Mouse (Mus musculus) embryonic facial prominence, embryonic 11.5 days (tissue): ENCODE results near the gene Mei1. TPM values are rescaled to one million over a fixed set of nuclear protein-coding genes. Genes with fewer than 3 reads are reported as not detected.

Experiments
- ATAC-seq: fragments of 200-750 bp; cut with Nextera tagmentation; replicated peaks from 2 replicates; pipeline ENCODE4 v1.8.0; 2017; ENCODE audit warnings: low read depth; ENCODE audit not compliant: insufficient number of reproducible peaks, low FRiP score, low TSS enrichment
- DNase-seq: peaks from one replicate; pipeline ENCODE4 v3.0.0-alpha.2; 2015; ENCODE audit warnings: low spot score
- H3K27ac ChIP-seq: fragments of 300-500 bp; sonication (generic); replicated peaks from 2 replicates; pipeline ENCODE4 v1.5.1; 2014; ENCODE audit warnings: mild to moderate bottlenecking, low read depth, low read length, control low read depth
- H3K27me3 ChIP-seq: fragments of 300-500 bp; sonication (generic); 2 replicates; pipeline ENCODE4 v1.6.1; 2014; ENCODE audit warnings: mild to moderate bottlenecking, low read length, moderate library complexity, mixed read lengths; ENCODE audit not compliant: control insufficient read depth, insufficient read depth
- H3K36me3 ChIP-seq: fragments of 300-500 bp; sonication (generic); replicated peaks from 2 replicates; pipeline ENCODE4 v1.6.1; 2014; ENCODE audit warnings: low read depth, mild to moderate bottlenecking, low read length, moderate library complexity, mixed read lengths; ENCODE audit not compliant: control insufficient read depth, insufficient read depth
- H3K4me1 ChIP-seq: fragments of 300-500 bp; sonication (generic); 2 replicates; pipeline ENCODE4 v1.6.1; 2014; ENCODE audit warnings: low read length, mixed read lengths; ENCODE audit not compliant: control insufficient read depth, insufficient read depth
- H3K4me2 ChIP-seq: fragments of 300-500 bp; sonication (generic); 2 replicates; pipeline ENCODE4 v1.6.1; 2014; ENCODE audit warnings: low read depth, mild to moderate bottlenecking, control low read depth, low read length, moderate library complexity
- H3K4me3 ChIP-seq: fragments of 300-500 bp; sonication (generic); 2 replicates; pipeline ENCODE4 v1.5.1; 2014; ENCODE audit warnings: low read depth, low read length, control low read depth
- H3K9ac ChIP-seq: fragments of 300-500 bp; sonication (generic); replicated peaks from 2 replicates; pipeline ENCODE4 v1.6.1; 2014; ENCODE audit warnings: mild to moderate bottlenecking, control low read depth, low read length
- H3K9me3 ChIP-seq: fragments of 300-500 bp; sonication (generic); replicated peaks from 2 replicates; pipeline ENCODE4 v1.6.1; 2016; ENCODE audit warnings: mild to moderate bottlenecking, low read length, inconsistent platforms, mixed read lengths; ENCODE audit not compliant: control insufficient read depth
- WGBS: fragments of 180-500 bp; shearing (Covaris S2); extraction: QIAGEN DNeasy Blood & Tissue Kit; methylation state at CpG from one replicate; pipeline ENCODE4 v1.1.7; 2014; 5-methylcytosine and 5-hydroxymethylcytosine counted together
- polyA plus RNA-seq: library from polyadenylated mRNA; unstranded; fragments of >200 nt; fragmentation: Nextera tagmentation; extraction: Ambion mirVana; gene quantifications from 2 replicates; pipeline ENCODE4 v1.2.1, GENCODE M21; 2014

The Mei1 gene
- polyA plus RNA-seq, 1 experiment from 2014 or later, result not detected

DNA sequence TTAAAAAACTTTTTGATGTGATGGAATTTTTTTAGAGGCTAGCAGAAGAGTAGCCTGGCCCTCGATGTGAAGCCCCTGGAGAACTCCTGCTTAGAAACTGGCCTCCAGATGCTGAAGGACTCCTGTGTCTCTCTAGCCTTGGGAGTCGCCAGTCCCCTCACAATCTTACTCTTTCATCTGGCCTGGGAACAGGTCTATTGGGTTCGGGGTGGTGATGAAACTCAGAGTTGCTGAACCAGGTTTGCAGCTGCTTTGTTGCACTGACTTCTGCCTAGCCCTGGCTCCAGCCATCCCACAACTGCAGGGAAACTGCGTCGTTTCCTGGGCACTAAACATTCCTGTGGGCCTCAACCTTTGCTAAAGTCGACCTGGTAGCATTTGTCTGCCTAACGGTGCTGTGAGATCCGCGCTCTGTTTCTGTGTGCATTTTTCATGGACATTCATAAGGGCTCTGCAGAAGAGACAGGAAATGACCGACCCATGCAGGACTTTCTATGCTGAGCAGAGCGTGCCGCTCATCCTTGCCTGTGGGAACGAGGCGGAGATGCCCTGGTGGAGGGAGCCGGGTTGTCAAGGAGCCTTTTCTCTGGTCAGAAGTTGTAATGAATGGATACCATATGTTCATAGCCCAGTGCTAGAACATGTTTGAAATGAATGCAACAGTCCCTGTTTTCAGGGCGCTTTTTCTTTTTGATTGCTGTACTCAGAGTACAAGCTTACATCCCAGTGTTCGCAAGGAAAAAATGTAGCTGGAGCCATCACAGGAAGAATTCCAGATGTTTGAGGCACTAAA is 88.6 kb downstream of the Mei1 start:
- no peaks in the 10 kb centered on the region for H3K36me3 ChIP-seq
- no peaks in the 10 kb centered on the region for H3K27me3 ChIP-seq
- H3K4me2 ChIP-seq, result no peak overlapping the region
- ATAC-seq (no peak), DNase-seq (no peak)
- H3K27ac ChIP-seq, result no peak overlapping the region
- no peaks in the 10 kb centered on the region for H3K9me3 ChIP-seq
- no peak overlapping the region for H3K9ac ChIP-seq
- WGBS, result 48% methylated on average over 17 of the region's 17 CpGs
- H3K4me1 ChIP-seq, result no peaks in the 10 kb centered on the region; the same call in 1 of the 2 replicates
- H3K4me3 ChIP-seq, result no peak overlapping the region

DNA sequence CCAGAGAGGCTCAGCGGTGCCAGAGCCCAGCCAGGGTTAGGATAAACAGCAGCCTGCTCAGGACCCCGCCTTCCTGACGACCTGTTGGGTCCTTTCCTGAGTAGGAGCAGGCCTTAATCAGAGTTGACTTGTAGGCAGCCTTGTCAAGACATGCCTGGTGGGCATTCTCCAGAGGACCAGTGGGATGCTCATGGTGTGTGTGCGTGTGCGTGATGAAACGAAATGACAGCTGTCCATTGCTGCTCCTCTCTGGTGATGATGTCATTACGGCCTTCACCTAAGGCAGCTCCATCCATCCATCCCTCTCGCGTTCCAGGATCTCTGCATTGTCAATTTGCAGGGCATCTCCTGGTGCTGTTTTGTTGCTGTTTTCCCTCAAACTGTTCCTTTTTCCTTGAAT is 89.7 kb downstream of the Mei1 start:
- DNase-seq (no peak), ATAC-seq (no peak)
- Histone ChIP-seq H3K9ac (no peak overlapping the region), H3K9me3 (no peaks in the 10 kb centered on the region), H3K27me3 (no peaks in the 10 kb centered on the region), H3K27ac (no peak overlapping the region), H3K36me3 (no peaks in the 10 kb centered on the region), H3K4me3 (no peak overlapping the region), H3K4me2 (no peak overlapping the region), H3K4me1 (no peaks in the 10 kb centered on the region; the same call in 1 of the 2 replicates)
- 82% methylated on average over 9 of the region's 9 CpGs for WGBS

DNA sequence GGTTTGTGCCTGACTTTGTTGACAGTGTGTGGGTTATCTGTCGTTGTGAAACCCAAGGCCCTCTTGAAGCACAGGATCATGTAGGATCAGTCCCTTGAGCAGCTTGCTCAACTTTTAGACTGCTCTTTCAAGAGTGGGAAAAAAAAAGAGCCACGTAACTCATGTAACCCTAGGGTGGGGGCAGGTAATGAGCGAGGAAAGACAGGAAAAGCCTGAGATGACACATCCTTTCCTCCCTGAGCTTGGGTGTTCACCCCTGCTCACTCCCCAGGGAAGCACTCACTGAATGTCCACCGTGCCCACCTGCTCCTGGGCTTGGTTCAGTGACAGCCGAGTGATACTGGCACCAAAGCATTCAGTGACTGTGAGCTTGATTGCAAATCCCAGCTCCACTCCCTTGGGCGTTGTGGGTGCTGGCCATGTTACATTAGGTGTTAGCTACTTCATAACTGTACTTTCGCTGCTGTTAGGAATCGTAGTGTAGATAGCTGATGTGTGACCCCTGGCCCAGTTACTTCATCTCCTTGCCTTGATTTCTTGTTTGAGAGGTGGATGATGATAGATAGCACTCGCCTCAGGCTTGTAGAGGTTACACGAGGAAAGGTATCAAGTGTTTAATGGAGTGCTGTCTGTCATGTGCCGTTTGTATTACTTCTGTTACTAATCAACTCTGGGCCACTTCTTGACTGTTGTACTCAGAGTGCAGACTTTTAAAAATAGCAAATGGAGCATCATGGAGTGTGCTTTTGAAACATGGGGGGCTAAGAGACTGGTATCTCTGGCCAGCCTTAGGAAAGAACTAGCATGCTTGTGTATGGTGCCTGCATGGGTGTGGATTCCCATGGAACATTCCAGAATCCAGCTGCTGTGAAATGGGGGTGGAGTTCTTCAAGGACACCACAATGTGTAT is 91.2 kb downstream of the Mei1 start:
- no peak overlapping the region for H3K4me3 ChIP-seq
- no peak overlapping the region for H3K27ac ChIP-seq
- no peaks in the 10 kb centered on the region for H3K9me3 ChIP-seq
- no peaks in the 10 kb centered on the region for H3K36me3 ChIP-seq
- ATAC-seq (no peak), DNase-seq (no peak)
- WGBS, result 80% methylated on average over 11 of the region's 11 CpGs
- H3K4me1 ChIP-seq, result no peaks in the 10 kb centered on the region; the same call in 1 of the 2 replicates
- H3K27me3 ChIP-seq, result no peaks in the 10 kb centered on the region
- no peak overlapping the region for H3K9ac ChIP-seq
- H3K4me2 ChIP-seq, result no peak overlapping the region

DNA sequence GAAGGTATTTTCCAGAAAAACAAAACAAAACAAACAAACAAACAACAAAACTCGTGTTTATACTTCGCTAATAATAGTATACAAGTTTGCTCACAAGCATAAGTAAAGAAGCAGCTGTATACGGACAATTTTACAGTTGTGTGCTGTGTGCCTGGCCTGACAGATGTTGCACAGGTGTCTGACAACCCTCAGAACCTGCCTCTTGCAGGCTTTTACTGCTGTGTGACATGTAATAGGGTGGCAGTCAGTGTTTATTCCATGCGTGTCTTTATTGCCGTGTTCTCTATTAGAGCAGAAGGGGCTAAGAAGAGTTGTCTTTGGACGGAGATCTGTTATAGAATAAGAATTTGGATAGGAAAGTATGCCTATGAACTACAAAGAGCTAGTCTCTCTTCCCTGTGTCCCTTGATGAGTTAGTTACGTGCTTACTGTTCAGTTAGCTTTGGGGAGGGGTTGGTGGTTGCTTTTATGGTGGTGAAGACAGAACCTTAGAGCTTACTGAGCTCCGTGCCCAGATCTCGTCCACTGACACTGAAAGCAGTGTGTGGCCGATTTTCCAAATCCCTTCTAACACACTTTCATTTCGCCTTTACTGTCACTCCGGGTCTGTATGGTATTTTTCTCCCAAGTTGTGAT is 92.3 kb downstream of the Mei1 start:
- H3K9me3 ChIP-seq, result no peaks in the 10 kb centered on the region
- H3K27me3 ChIP-seq, result no peaks in the 10 kb centered on the region
- 89% methylated on average over 12 of the region's 12 CpGs for WGBS
- DNase-seq, result no peak
- H3K4me1 ChIP-seq, result no peaks in the 10 kb centered on the region; the same call in 1 of the 2 replicates
- H3K36me3 ChIP-seq, result no peaks in the 10 kb centered on the region
- ATAC-seq, result no peak
- H3K9ac ChIP-seq, result no peak overlapping the region
- no peak overlapping the region for H3K4me2 ChIP-seq
- no peak overlapping the region for H3K27ac ChIP-seq
- H3K4me3 ChIP-seq, result no peak overlapping the region

DNA sequence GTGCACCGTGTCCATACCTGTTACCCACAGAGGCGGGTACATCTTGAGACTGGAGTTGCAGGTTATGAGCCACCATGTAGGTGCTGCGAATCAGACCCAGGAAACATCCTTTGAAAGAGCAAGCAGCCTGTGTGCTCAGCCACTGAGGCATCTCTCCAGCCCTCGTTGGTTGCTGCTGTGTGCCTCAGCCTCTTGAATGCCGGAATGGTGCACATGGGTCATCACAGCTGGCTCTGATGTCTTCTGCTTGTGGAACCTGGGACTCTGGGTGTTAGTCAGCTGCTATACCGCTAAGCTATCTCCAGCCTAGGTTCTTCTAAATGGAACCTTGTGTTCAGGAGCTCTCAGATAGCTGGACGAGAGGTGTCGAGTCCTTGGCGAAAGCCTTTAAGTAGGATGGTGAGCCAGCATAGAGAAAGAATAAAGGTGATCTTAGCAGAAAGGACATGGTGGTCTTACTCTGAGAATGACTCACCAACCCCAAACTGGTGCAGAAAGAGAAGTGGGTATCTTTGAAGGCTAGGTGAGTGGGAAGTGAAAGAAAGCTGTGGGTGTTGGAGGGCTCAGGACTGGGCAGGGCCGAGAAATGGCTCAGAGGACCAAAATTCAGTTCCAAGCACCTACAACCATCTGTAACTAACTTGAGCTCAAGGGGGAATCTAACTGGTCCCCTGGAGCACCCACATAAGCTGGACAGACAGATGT is 93.7 kb downstream of the Mei1 start:
- Histone ChIP-seq H3K4me3 (no peak overlapping the region), H3K9ac (no peak overlapping the region), H3K4me2 (no peak overlapping the region), H3K4me1 (no peaks in the 10 kb centered on the region; the same call in 1 of the 2 replicates), H3K27me3 (no peaks in the 10 kb centered on the region), H3K36me3 (no peaks in the 10 kb centered on the region), H3K27ac (no peak overlapping the region), H3K9me3 (no peaks in the 10 kb centered on the region)
- WGBS, result 88% methylated on average over 10 of the region's 10 CpGs
- ATAC-seq, result no peak
- no peak for DNase-seq

DNA sequence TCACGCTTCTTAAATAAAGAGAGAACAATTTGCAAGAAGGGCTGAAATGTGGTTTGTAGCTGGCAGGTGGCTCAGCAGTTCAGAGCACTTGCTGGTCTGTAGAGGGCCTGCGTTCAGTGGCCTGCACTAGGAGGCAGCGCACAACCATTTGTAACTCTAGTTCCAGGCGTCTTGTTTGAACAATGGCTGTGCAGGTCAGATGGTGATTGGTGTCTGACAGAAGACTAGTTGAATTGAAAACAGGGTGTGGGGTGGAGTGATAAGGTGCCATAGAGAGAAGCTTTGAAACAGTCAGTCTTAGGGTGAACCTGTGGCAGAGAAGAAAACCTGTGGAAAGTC is 94.2 kb downstream of the Mei1 start:
- no peak overlapping the region for H3K4me2 ChIP-seq
- H3K27ac ChIP-seq, result no peak overlapping the region
- no peaks in the 10 kb centered on the region for H3K9me3 ChIP-seq
- H3K36me3 ChIP-seq, result no peaks in the 10 kb centered on the region; the same call in 1 of the 2 replicates
- no peaks in the 10 kb centered on the region for H3K27me3 ChIP-seq
- WGBS, result 62% methylated on average over 4 of the region's 4 CpGs
- H3K4me1 ChIP-seq, result no peaks in the 10 kb centered on the region; the same call in 1 of the 2 replicates
- no peak for ATAC-seq
- H3K4me3 ChIP-seq, result no peak overlapping the region
- DNase-seq, result no peak
- H3K9ac ChIP-seq, result no peak overlapping the region

DNA sequence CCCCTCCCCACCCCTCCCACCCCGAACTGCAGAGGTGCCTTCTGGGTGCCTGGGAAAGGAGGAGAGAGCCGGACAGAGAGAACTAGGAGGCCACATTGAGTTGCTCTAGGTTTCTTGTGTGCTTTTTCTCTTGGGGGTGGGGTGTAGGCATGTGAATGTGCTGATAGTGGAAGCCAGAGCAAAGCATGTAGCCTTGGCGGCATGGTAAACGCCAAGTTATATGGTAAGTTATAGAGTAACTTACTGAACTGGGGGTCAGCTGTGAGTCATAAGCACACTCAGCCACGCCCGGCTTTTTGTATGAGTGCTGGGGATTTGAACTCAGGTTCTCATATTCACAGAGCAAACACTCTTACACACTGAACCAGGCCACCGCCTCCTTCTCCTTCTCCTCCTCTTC is 94.7 kb downstream of the Mei1 start:
- H3K27ac ChIP-seq, result no peak overlapping the region
- WGBS, result 86% methylated on average over 7 of the region's 7 CpGs
- no peaks in the 10 kb centered on the region; the same call in 1 of the 2 replicates for H3K4me1 ChIP-seq

More for the DNA sequence above, 94.7 kb downstream of the Mei1 start:
- Histone ChIP-seq H3K4me3 (no peak overlapping the region), H3K9me3 (no peaks in the 10 kb centered on the region), H3K27me3 (no peaks in the 10 kb centered on the region), H3K4me2 (no peak overlapping the region), H3K36me3 (no peaks in the 10 kb centered on the region; the same call in 1 of the 2 replicates), H3K9ac (no peak overlapping the region)
- no peak for ATAC-seq
- DNase-seq, result no peak
